Mouse (Mus musculus) hindbrain, postnatal 0 days (tissue): ENCODE measurements around the gene Phactr1. TPM values are rescaled to one million over a fixed set of nuclear protein-coding genes. Genes with fewer than 3 reads are reported as not detected.

ENCODE experiments used
- ATAC-seq: fragments of 200-750 bp; cut with Nextera tagmentation; 2 replicates; pipeline ENCODE4 v1.8.0; 2017; ENCODE audit warnings: mild to moderate bottlenecking, moderate TSS enrichment, moderate library complexity
- DNase-seq: peaks from one replicate; pipeline ENCODE4 v3.0.0-alpha.2; 2015; ENCODE audit warnings: low spot score
- H3K27ac ChIP-seq: fragments of 300-500 bp; sonication (generic); 2 replicates; pipeline ENCODE4 v1.5.1; 2014; ENCODE audit warnings: mild to moderate bottlenecking
- H3K27me3 ChIP-seq: fragments of 300-500 bp; sonication (generic); 2 replicates; pipeline ENCODE4 v1.6.1; 2014; ENCODE audit warnings: low read length, mixed read lengths; ENCODE audit not compliant: insufficient read depth
- H3K36me3 ChIP-seq: fragments of 300-500 bp; sonication (generic); 2 replicates; pipeline ENCODE4 v1.6.1; 2014; ENCODE audit warnings: low read length, mixed read lengths; ENCODE audit not compliant: insufficient read depth
- H3K4me1 ChIP-seq: fragments of 300-500 bp; sonication (generic); 2 replicates; pipeline ENCODE4 v1.6.1; 2014; ENCODE audit warnings: antibody characterized with exemption, low read length, mixed read lengths; ENCODE audit not compliant: insufficient read depth
- H3K4me2 ChIP-seq: fragments of 300-500 bp; sonication (generic); 2 replicates; pipeline ENCODE4 v1.6.1; 2014; ENCODE audit warnings: low read depth, mild to moderate bottlenecking, low read length, moderate library complexity, mixed read lengths
- H3K4me3 ChIP-seq: fragments of 300-500 bp; sonication (generic); 2 replicates; pipeline ENCODE4 v1.5.1; 2014; ENCODE audit warnings: low read length
- H3K9ac ChIP-seq: fragments of 300-500 bp; sonication (generic); replicated peaks from 2 replicates; pipeline ENCODE4 v1.6.1; 2014; ENCODE audit warnings: mild to moderate bottlenecking, low read length, moderate library complexity, mixed read lengths
- H3K9me3 ChIP-seq: fragments of 300-500 bp; sonication (generic); 2 replicates; pipeline ENCODE4 v1.6.1; 2016; ENCODE audit warnings: low read length, mixed read lengths
- CTCF ChIP-seq: IDR thresholded peaks from 2 replicates; pipeline ENCODE4 v1.5.1; 2016; ENCODE audit warnings: antibody characterized with exemption, control low read depth, low read depth
- WGBS: fragments of 180-500 bp; shearing (Covaris S2); extraction: QIAGEN DNeasy Blood & Tissue Kit; methylation state at CpG from one replicate; pipeline ENCODE4 v1.1.7; 2014; 5-methylcytosine and 5-hydroxymethylcytosine counted together
- polyA plus RNA-seq: library from polyadenylated mRNA; unstranded; fragments of >200 nt; fragmentation: Nextera tagmentation; extraction: Ambion mirVana; gene quantifications from 2 replicates; pipeline ENCODE4 v1.2.1, GENCODE M21; 2015
- total RNA-seq: library from RNA; depleted of rRNA; stranded (reverse); fragments of >200 nt; gene quantifications from 2 replicates; pipeline ENCODE4 v1.2.3, GENCODE M21; 2014

The Phactr1 gene
- total and polyA plus RNA-seq, 2 experiments from 2014 or later: 46.6 to 56.7 TPM

DNA sequence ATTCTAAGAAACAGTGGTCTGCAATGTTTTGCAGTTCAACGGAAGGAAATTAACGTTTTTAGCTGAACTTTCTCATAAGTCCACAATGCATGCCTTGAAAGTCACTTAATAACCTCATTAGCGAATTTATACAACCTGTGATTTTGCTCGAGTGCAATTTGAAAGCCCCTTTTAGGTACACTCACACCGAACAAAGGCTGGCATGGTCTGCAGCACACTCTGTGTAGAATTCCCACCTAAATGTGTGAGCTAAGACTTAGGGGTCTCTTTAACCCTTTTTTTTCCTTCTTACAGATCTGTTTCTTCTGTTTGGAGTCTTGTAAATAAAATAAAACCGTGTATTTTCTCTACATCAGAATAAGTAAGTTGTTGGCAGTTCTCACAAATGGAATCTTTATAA, 335.3 kb downstream of the Phactr1 start:
- Histone ChIP-seq H3K9ac (no peak overlapping the region), H3K27ac (no peak overlapping the region), H3K4me2 (no peak overlapping the region), H3K36me3 (no peaks in the 10 kb centered on the region), H3K4me3 (no peak overlapping the region), H3K4me1 (no peaks in the 10 kb centered on the region), H3K27me3 (no peaks in the 10 kb centered on the region), H3K9me3 (no peaks in the 10 kb centered on the region)
- ATAC-seq: no peak
- TF ChIP-seq CTCF: no peak
- DNase-seq: no peak
- WGBS: 68% methylated on average over 6 of the region's 6 CpGs

DNA sequence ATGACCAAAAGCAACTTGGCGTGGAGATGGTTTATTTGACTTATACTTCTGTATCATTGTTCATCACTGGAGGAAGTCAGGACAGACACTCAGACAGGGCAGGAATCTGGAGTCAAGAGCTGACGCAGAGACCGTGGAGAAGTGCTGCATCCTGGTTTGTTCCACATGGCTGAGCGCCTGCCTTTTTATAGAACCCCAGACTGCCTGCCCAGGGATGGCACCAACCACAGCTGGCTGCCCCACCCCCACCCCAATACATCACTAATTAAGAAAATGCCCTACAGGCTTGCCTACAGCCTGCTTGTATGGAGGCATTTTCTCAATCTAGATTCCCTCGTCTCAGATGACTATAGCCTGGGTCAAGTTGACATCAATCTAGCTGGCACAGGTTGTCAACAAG, 338.4 kb downstream of the Phactr1 start:
- Histone ChIP-seq H3K4me1 (no peaks in the 10 kb centered on the region), H3K4me3 (no peak overlapping the region), H3K9ac (no peak overlapping the region), H3K4me2 (no peak overlapping the region), H3K27ac (no peak overlapping the region), H3K36me3 (no peaks in the 10 kb centered on the region), H3K27me3 (no peaks in the 10 kb centered on the region), H3K9me3 (no peaks in the 10 kb centered on the region)
- DNase-seq (no peak), ATAC-seq (no peak)
- TF ChIP-seq CTCF: no peak
- WGBS: 60% methylated on average over 5 of the region's 5 CpGs

DNA sequence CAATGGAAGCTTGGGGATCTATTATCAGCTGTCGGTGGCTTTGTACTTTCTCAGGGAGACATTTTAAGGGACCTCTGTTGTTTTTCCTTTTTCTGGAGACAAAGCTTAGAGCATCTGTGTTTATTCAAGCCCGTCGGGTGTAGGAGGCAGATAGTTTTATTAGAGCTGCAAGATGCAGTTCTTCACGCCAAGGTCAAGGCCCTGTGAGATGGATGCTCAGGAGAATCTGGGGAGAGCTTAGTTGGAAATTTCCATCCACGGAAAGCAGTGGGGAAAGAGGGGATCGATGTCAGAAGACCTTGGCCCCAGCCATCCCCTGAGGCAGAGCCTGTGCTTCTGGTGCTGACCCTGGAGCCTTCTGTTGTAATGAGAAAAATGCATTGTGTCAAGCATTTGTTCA, 340.6 kb downstream of the Phactr1 start:
- ATAC-seq: no peak
- H3K4me1 ChIP-seq: no peaks in the 10 kb centered on the region

DNA sequence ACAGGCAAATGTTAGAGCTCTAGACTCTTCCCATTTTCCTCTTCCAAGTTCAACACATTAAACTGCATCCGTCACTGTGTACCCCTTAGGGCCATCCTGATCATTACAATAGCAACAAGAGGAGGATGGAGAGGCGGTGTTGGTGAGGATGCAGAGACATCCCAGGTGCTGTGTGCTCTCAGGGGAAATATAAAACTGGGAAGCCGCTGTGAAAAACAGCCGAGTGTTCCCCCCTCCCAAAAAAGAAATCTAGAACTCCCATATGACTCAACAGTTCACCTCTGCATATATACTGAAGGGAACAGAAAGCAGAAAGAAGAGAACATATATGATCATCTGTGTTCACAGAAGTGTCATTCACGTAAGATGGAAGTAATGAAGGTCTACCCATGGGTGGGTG, 342.6 kb downstream of the Phactr1 start:
- Histone ChIP-seq H3K4me1 (no peaks in the 10 kb centered on the region), H3K27me3 (no peaks in the 10 kb centered on the region), H3K36me3 (no peaks in the 10 kb centered on the region), H3K9me3 (no peaks in the 10 kb centered on the region), H3K9ac (no peak overlapping the region), H3K4me2 (no peak overlapping the region), H3K4me3 (no peak overlapping the region), H3K27ac (no peak overlapping the region)
- TF ChIP-seq CTCF: no peak
- ATAC-seq: no peak
- WGBS: 85% methylated on average over 5 of the region's 5 CpGs
- no peak for DNase-seq

More for the DNA sequence above, 340.6 kb downstream of the Phactr1 start:
- Histone ChIP-seq H3K36me3 (no peaks in the 10 kb centered on the region), H3K27ac (no peak overlapping the region), H3K9me3 (no peaks in the 10 kb centered on the region), H3K4me2 (no peak overlapping the region), H3K9ac (no peak overlapping the region), H3K27me3 (no peaks in the 10 kb centered on the region), H3K4me3 (no peak overlapping the region)
- no peak for TF ChIP-seq CTCF
- WGBS: 72% methylated on average over 6 of the region's 6 CpGs
- no peak for DNase-seq

DNA sequence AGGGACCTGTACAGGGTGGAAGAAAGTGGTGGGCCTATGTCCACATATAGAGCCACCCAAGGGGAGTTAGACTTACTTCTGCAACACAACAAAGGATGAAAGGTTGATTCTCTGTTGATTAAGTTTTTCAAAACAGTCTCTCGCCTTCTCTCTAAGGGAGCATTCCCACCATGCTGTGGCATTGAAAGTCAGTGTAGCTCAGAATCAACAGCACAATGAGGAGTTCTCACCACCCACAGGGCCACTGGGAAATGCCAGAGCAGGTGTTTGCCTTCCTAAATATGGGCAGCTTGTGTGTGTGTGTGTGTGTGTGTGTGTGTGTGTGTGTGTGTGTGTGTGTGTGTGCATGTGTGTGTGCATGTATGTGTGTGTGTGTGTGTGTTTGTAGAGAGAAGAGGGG, 347.1 kb downstream of the Phactr1 start:
- no peak for TF ChIP-seq CTCF
- WGBS: 48% methylated on average over 1 of the region's 1 CpGs
- DNase-seq (no peak), ATAC-seq (no peak)
- Histone ChIP-seq H3K9me3 (no peaks in the 10 kb centered on the region), H3K36me3 (no peaks in the 10 kb centered on the region), H3K27ac (no peak overlapping the region), H3K9ac (no peak overlapping the region), H3K27me3 (no peaks in the 10 kb centered on the region), H3K4me2 (no peak overlapping the region), H3K4me3 (no peak overlapping the region), H3K4me1 (no peaks in the 10 kb centered on the region)

DNA sequence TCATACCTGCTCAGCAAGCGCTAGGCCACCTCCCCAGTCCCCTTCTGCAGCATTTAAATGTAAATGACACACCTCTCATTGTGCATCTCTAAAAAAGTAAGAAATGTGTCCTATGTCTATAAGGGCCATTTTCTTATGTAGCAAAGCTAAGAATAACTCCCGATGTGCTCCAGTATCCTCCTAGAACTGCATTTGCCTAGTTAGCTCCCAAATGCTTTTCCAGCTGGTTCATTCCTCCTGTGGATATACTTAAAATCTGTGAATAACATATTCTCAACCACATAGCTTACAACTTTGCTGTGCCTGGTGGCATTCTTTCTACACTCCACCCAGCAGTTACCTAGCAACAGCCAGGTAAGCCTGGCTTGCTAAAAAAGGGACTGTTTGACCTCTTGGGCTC, 349.8 kb downstream of the Phactr1 start:
- no peaks in the 10 kb centered on the region for H3K27me3 ChIP-seq
- WGBS: 84% methylated on average over 2 of the region's 2 CpGs
- no peaks in the 10 kb centered on the region for H3K9me3 ChIP-seq
- no peaks in the 10 kb centered on the region for H3K36me3 ChIP-seq
- no peaks in the 10 kb centered on the region for H3K4me1 ChIP-seq
- no peak overlapping the region for H3K4me3 ChIP-seq
- ATAC-seq: no peak
- DNase-seq: no peak
- H3K27ac ChIP-seq: no peak overlapping the region
- no peak overlapping the region for H3K4me2 ChIP-seq
- H3K9ac ChIP-seq: no peak overlapping the region
- no peak for TF ChIP-seq CTCF

DNA sequence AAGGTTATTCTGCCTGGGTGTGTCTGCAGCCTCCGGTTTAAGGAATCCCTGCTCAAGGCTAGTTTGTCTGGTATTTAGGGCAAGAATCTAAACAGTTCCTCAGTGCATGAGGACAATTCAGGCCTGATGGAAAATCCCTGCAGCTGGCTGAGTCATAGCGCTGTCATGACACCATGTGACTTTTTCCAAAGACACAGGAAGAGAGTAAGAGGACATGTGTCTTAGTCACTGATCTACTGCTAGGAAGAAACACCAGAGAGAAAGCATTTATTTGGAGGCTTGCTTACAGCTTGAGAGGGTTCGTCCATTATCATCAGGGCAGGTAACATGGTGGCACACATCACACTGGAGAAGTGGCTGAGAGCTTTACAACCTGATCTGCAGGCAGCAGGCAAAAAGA, 352.0 kb downstream of the Phactr1 start:
- no peaks in the 10 kb centered on the region for H3K4me1 ChIP-seq
- no peaks in the 10 kb centered on the region for H3K27me3 ChIP-seq
- ATAC-seq (no peak), DNase-seq (no peak)
- no peak overlapping the region for H3K4me2 ChIP-seq
- H3K36me3 ChIP-seq: no peaks in the 10 kb centered on the region
- 93% methylated on average over 3 of the region's 3 CpGs for WGBS
- no peak for TF ChIP-seq CTCF
- H3K9me3 ChIP-seq: no peaks in the 10 kb centered on the region
- no peak overlapping the region for H3K4me3 ChIP-seq
- H3K9ac ChIP-seq: no peak overlapping the region
- H3K27ac ChIP-seq: no peak overlapping the region
